Mouse (Mus musculus): ENCODE measurements at regions not wholly inside any gene's neighbourhood (a gene's known extent, or its start where the extent isn't known, plus 50 kb on each side); places are given as distances from the start of the nearest gene placed in this dataset.
"Not testable (repeated sequence)": the region's sequence is repeated elsewhere in the genome, so short reads cannot be mapped to it uniquely, and the experiment has no call there.

- TF ChIP-seq CTCF, POLR2A (IDR thresholded peaks at IDR 0.05; ENCODE audit: extremely low read depth, insufficient read depth, low read length): not testable (repeated sequence)
These were observed 176.7 kb upstream of the Olfr1324 start for GRCm38 (mm10) chrX:50604995-50605394.
